Mouse (Mus musculus): ENCODE measurements around the gene Skap2.

DNA sequence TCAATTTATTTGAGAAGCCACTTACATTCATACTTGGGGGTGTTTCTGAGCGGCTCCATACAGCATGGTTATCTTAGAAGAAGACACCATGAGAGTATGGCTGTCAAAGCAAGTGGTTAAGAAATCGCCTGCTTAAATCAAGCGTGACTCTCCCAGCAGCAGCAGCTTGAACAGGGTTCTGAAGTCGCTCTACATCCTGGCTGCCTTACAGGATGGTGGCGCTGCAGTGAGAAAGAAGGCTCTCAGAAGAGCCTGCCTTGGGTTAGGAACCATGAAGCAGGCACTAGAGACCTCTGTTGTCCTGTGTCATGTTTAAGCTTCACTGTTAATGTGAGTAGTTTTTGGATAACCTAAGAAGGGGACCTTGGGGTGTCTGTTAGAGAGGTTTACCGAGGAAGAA is 204.3 kb downstream of the Skap2 start:
- TF ChIP-seq CEBPB (IDR thresholded peaks at IDR 0.05; ENCODE audit: low read depth): no peak
- TF ChIP-seq CTCF (IDR thresholded peaks at IDR 0.05; ENCODE audit: control insufficient read depth, insufficient read depth, insufficient read length): no peak
- no peak for TF ChIP-seq MYOG (IDR thresholded peaks at IDR 0.05; ENCODE audit: control insufficient read depth, extremely low read depth, insufficient read length)
- no peak for TF ChIP-seq MYOD1 (IDR thresholded peaks at IDR 0.05; ENCODE audit: control insufficient read depth, insufficient read length, low read depth)
- TF ChIP-seq MAX (IDR thresholded peaks at IDR 0.05): no peak
